Comparison of ENCODE assay signal across 1 mouse cellular context in the genomic region with DNA sequence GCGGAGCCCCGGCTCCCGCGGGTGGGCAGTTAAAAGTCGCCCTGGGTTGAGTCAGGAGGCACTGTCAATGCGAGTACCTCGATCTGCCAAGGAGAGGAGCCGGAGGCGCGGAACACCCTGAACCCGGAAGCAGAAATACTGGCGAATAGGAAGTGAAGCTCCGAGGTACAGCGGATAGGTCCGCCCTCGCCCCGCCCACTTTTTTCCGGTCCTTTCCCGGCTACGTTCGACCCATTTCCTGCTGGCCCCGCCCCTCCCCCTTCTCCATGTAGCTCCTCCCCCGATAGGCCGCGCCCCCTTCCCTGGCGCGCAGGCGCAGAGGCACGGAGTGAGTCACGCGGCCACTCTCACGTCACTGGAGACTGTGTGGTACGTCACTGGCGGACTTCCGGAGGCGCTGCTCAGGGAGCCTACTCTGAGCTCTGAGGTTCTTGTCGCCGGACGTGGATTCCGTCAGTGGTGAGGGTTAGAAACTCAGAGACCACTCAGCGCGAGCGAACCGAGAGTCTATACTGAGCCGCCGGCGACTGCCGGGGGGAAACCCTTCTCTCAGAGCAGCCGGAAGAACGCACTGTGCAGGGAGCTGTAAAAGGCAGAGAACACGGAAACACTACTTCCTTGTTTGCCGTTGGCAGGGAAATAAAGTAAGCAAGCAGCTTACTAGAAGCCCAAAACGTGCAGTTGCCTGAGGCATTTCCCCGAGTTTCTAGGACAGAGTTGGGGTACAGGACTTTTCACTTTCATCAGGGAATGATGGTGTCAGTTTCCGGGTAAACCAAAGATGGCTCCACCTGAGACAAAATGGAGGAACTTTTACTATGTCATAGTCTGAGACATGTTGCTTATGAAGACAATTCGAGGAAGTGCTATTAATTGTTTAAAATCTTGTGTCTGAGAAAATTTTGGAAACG.
A peak's percentile ranks its signal among the peaks of the same experiment; 100 is the strongest.
TF ChIP-seq lines count a peak whose summit lies in the region.

A gene (minus strand): TSS at position 140 of the 911 bp plus-strand sequence.

TF ChIP-seq in CH12.LX, 34 proteins besides CTCF, POLR2A, EP300 and RAD21 (continued from another document):
- TF ChIP-seq USF2 (conservative IDR thresholded peaks at IDR 0.05; ENCODE audit: low read depth, low read length) (peak; percentile 71), NRF1 (IDR thresholded peaks at IDR 0.05; ENCODE audit: low read depth, low read length) (peak; percentile 96), ETS1 (conservative IDR thresholded peaks at IDR 0.05; ENCODE audit: low read depth, low read length) (peak; percentile 74), SMC3 (IDR thresholded peaks at IDR 0.05; ENCODE audit: low read depth, low read length) (no peak), HCFC1 (IDR thresholded peaks at IDR 0.05; ENCODE audit: low read depth, low read length) (peak; percentile 86), CHD2 (IDR thresholded peaks at IDR 0.05; ENCODE audit: low read length) (peak; percentile 87), MAX (IDR thresholded peaks at IDR 0.05; ENCODE audit: low read length) (peak; percentile 78), JUND (conservative IDR thresholded peaks at IDR 0.05; ENCODE audit: low read depth, low read length) (no peak), E2F4 (IDR thresholded peaks at IDR 0.05; ENCODE audit: insufficient replicate concordance, low read depth, low read length) (0 out of 2 replicates have a peak, but pooled peaks have one; percentile 35), MAZ (IDR thresholded peaks at IDR 0.05; ENCODE audit: low read depth, low read length) (no peak), ZKSCAN1 (IDR thresholded peaks at IDR 0.05; ENCODE audit: borderline replicate concordance, low read depth, low read length) (no peak), ZC3H11A (IDR thresholded peaks at IDR 0.05; ENCODE audit: low read depth, low read length) (peak; percentile 56; the same call in 1 of the 2 replicates), IRF4 (IDR thresholded peaks at IDR 0.05; ENCODE audit: low read depth, low read length) (peak; percentile 40; the same call in 1 of the 2 replicates), TCF12 (IDR thresholded peaks at IDR 0.05; ENCODE audit: low read depth, low read length) (no peak; the same call in 1 of the 2 replicates), MEF2A (IDR thresholded peaks at IDR 0.05; ENCODE audit: borderline replicate concordance, low read depth, low read length) (peak; percentile 62; the same call in 1 of the 2 replicates), GABPA (IDR thresholded peaks at IDR 0.05; ENCODE audit: insufficient replicate concordance, low read depth, low read length) (peak; percentile 93), JUN (IDR thresholded peaks at IDR 0.05; ENCODE audit: insufficient read depth, low read depth, low read length) (peak; percentile 60), TBP (conservative IDR thresholded peaks at IDR 0.05; ENCODE audit: low read depth, low read length) (peak; percentile 80), ELF1 (IDR thresholded peaks at IDR 0.05; ENCODE audit: low read depth, low read length) (peak; percentile 96), BHLHE40 (IDR thresholded peaks at IDR 0.05; ENCODE audit: low read depth, low read length) (peak; percentile 57), KAT2A (IDR thresholded peaks at IDR 0.05; ENCODE audit: insufficient replicate concordance, low read length) (peak; percentile 84; the same call in 1 of the 2 replicates), MXI1 (IDR thresholded peaks at IDR 0.05; ENCODE audit: low read depth, low read length) (peak; percentile 24)
